Mouse (Mus musculus) liver, adult 2 months (tissue): ENCODE results near the gene Tnrc6a.

ENCODE experiments used
- CTCF ChIP-seq: fragments of 200-500 bp; IDR thresholded peaks from 2 replicates; pipeline ENCODE4 v1.5.1; 2011; ENCODE audit warnings: low read depth, low read length, control low read depth
- POLR2A ChIP-seq: fragments of 200-500 bp; IDR thresholded peaks from 2 replicates; pipeline ENCODE4 v1.6.1; 2011; ENCODE audit warnings: low read length, control low read depth; ENCODE audit not compliant: insufficient read depth; ENCODE audit errors: extremely low read depth

DNA sequence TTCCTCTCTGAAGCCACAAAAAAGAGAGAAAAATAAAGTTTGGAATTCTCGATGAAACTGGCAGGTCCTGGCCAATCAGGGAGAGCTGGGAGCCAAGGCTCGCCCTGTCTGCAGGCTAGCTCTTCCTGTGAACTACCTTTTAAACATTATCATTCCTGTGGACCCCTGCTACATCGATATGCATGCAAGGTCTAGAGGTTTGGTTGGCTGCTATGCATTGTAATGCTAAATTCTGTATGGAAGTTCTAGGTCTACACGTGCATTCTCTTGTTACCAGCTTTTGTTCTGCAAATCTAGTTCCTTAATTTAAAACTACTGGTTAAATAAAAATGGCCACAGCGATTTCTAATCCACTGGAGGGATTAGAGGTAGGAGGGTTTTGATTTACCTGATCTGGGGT lies 87.8 kb downstream of the Tnrc6a start:
- TF ChIP-seq CTCF (no peak), POLR2A (no peak)
